Comparison of ENCODE assay signal across 23 mouse cellular contexts in the genomic region with DNA sequence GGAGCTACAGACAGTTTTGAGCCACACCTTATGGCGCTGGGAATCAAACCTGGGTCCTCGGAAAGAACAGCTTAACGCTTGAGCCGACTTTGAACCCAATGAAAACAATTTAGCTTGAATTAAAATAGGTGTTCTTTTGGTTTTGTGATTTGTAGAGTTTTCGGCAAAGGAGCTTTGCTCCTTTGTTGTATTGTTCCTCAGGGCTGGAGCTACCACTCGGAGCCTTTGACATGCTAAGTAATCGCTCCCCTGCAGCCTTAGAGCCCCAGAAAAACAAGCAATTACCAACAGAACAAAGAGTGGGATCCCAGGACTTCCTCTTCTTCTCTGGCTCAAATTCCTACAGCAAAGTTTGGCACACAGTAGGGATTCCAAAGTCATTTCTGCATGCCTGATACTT.
"Had no signal": no experiment of that assay in that cellular context is flagged by ENCODE, and none has a peak within 500 bp of the region (broad histone marks: within the 10 kb centered on the region; RNA-seq: fewer than 3 reads in every experiment).

No protein-coding gene starts in this region.

- H3K27ac ChIP-seq: gastrocnemius, adult 2 months; heart, adult 2 months; heart, embryonic 13.5 days; heart, embryonic 15.5 days; hindbrain, embryonic 13.5 days; hindbrain, embryonic 15.5 days; hindbrain, postnatal 0 days; layer of hippocampus, adult 2 months; left cerebral cortex, adult 2 months; limb, embryonic 13.5 days; limb, embryonic 15.5 days; liver, embryonic 12.5 days had no signal

- H3K9ac ChIP-seq: heart, embryonic 13.5 days; heart, embryonic 15.5 days; hindbrain, embryonic 13.5 days; hindbrain, embryonic 15.5 days; limb, embryonic 13.5 days; limb, embryonic 15.5 days; liver, embryonic 12.5 days had no signal

- H3K9me3 ChIP-seq: heart, embryonic 13.5 days; heart, embryonic 15.5 days; hindbrain, embryonic 13.5 days; hindbrain, embryonic 15.5 days; limb, embryonic 13.5 days; limb, embryonic 15.5 days; liver, embryonic 12.5 days had no signal

- H3K4me3 ChIP-seq: gastrocnemius, adult 2 months; heart, adult 2 months; heart, embryonic 13.5 days; heart, embryonic 15.5 days; hindbrain, embryonic 13.5 days; hindbrain, embryonic 15.5 days; layer of hippocampus, adult 2 months; left cerebral cortex, adult 2 months; limb, embryonic 13.5 days; limb, embryonic 15.5 days; liver, embryonic 12.5 days had no signal

- H3K27me3 ChIP-seq: heart, embryonic 13.5 days; heart, embryonic 15.5 days; hindbrain, embryonic 15.5 days; limb, embryonic 15.5 days had no signal

- H3K36me3 ChIP-seq: heart, embryonic 13.5 days; heart, embryonic 15.5 days; hindbrain, embryonic 13.5 days; hindbrain, embryonic 15.5 days; limb, embryonic 13.5 days; limb, embryonic 15.5 days; liver, embryonic 12.5 days had no signal

- DNase-seq: gastrocnemius, adult 2 months; gastrocnemius, postnatal 10 days; gastrocnemius, postnatal 25 days; heart, adult 11 months; heart, adult 2 months; heart, postnatal 14 days; heart, postnatal 36 days; kidney, adult 11 months; kidney, adult 8-10 months; kidney, postnatal 10 days; kidney, postnatal 25 days; kidney, postnatal 4 days; left cerebral cortex, postnatal 4 days had no signal
